Mouse (Mus musculus): ENCODE results near the gene Pkp4. TPM values are rescaled to one million over a fixed set of nuclear protein-coding genes. Genes with fewer than 3 reads are reported as not detected.

The Pkp4 gene
- polyA plus RNA-seq (2014; fragmentation: Illumina TruSeq; extraction: RNeasy Lipid Tissue Mini Kit (QIAGEN cat#74804)) = 63.6 TPM

DNA sequence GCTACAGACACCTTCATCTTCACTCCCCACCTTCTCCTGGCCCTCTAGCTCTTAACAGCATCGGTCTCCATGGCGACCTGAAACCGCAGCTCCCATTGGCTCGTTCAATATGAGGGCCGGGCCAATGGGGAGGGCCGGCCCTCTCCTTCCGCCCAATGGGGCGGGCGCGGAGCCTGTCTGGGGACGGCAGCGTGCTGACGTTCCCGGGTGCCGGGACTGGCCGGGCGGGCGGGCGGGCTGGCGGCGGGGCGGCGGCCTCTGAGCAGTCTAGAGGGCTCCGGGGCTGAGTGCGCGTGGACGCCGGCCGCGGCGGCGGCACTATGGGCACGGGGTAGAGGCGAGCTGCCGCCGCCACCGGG lies at the start of gene Pkp4, which contains the start of gene Ccdc148:
TSS of gene Pkp4 (plus strand) at position 246 of the 359 bp plus-strand sequence.
TSS of gene Ccdc148 (minus strand) at position 79 of the 359 bp plus-strand sequence.

Other genes starting within 250 kb of the Pkp4 start
- 2.3 TPM for gene Ccdc148, start 167 bp upstream of the Pkp4 start, polyA plus RNA-seq (2014; fragmentation: Illumina TruSeq; extraction: RNeasy Lipid Tissue Mini Kit (QIAGEN cat#74804))

Measured in ovary, adult 10 weeks (tissue).